Mouse (Mus musculus): ENCODE measurements around the gene Samd8. TPM values are rescaled to one million over a fixed set of nuclear protein-coding genes. Genes with fewer than 3 reads are reported as not detected.

Samd8 gene
- polyA plus RNA-seq, 1 experiment from 2014 or later = 8.2 TPM

DNA sequence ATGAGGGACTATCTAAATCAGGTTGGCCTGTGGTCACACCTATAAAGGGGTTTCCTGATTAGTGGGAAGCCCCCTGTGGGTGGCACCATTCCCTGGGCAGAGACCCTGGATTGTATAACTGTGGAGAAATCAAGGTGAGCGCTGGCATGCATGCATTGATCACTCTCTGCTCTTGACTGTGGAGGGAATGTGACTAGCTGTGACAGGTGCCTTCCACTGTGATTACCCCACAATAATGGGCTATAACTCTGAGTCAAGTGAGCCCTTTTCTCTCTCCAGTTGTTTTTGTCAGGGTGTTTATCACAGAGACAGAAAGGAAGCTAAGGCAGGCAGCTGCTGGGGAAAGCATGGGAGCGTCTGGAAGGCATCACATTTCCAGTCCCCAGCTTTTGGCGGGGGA is 65.9 kb downstream of the Samd8 start:
- no peak overlapping the region for H3K4me3 ChIP-seq
- no peak overlapping the region for H3K9ac ChIP-seq
- no peak overlapping the region for H3K4me2 ChIP-seq
- H3K27ac ChIP-seq (replicated peaks) = peak overlapping the region; percentile 32; the same call in 1 of the 2 replicates
- H3K9me3 ChIP-seq = no peaks in the 10 kb centered on the region
- 59% methylated on average over 3 of the region's 3 CpGs for WGBS
- no peak for ATAC-seq (ENCODE audit: extremely low read depth, insufficient number of reproducible peaks, low FRiP score, low TSS enrichment)
- H3K36me3 ChIP-seq = no peaks in the 10 kb centered on the region
- H3K4me1 ChIP-seq = peaks cover 35% of the 10 kb centered on the region
- no peaks in the 10 kb centered on the region for H3K27me3 ChIP-seq (replicated peaks)

DNA sequence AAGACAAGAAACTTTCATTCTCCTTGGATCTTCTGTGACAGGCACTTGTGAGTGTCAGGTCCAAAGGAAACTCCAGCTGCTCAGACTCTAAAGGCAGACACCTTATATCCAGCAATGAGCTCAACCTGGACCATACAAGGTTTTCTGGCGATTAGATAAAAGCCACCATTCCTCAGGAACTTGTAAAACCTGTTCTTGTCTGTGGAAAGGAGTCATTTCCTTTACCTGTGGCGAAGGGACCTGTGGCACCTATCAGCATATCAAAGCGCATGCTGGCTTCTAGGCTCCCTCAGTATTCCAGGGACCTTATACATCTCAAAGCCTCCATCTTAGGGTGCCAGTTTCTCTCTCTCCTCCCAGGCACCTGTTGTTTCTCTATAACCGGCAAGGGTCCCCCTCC is 67.1 kb downstream of the Samd8 start:
- ATAC-seq (ENCODE audit: extremely low read depth, insufficient number of reproducible peaks, low FRiP score, low TSS enrichment) = no peak
- Histone ChIP-seq H3K4me1 (peaks cover 30% of the 10 kb centered on the region), H3K4me3 (no peak overlapping the region), H3K4me2 (no peak overlapping the region), H3K9ac (no peak overlapping the region), H3K9me3 (no peaks in the 10 kb centered on the region), H3K36me3 (no peaks in the 10 kb centered on the region), H3K27me3 (replicated peaks) (no peaks in the 10 kb centered on the region), H3K27ac (replicated peaks) (no peak overlapping the region)
- WGBS = 54% methylated on average over 4 of the region's 4 CpGs

DNA sequence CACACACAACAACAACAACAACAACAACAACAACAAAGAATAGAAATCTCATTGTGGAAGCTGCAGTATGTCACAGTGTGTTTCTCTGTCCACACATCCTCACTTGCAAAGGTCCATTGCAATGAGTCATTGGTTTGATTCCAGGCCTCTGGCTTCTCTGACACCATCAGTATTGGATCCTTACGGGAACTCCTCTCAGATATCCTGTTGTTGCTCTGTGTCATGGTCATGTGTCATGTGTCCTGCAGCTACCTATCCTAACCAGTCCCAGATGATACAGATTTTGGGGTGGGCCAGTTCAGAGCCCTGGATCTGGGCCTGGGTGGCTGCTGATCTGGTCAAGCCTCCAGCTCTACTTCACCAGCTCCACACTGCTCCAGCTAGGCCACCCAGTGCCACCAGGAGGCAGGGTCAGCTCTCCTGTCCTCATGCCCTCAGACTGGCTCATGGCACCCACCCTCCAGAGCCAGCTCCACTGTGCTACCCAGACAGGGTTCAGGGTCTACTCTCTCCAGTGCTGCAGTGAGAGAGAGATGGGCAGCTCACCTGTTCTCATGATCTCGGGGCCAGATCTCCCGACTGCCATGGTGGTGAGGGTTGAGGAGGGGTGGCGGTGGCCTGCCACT is 70.7 kb downstream of the Samd8 start:
- Histone ChIP-seq H3K4me3 (no peak overlapping the region), H3K4me1 (peaks cover 50% of the 10 kb centered on the region), H3K36me3 (no peaks in the 10 kb centered on the region), H3K9me3 (no peaks in the 10 kb centered on the region), H3K27ac (replicated peaks) (0 out of 2 replicates have a peak overlapping the region, but pooled peaks have one; percentile 95), H3K4me2 (no peak overlapping the region), H3K9ac (no peak overlapping the region), H3K27me3 (replicated peaks) (no peaks in the 10 kb centered on the region)
- 84% methylated on average over 4 of the region's 4 CpGs for WGBS
- ATAC-seq (ENCODE audit: extremely low read depth, insufficient number of reproducible peaks, low FRiP score, low TSS enrichment) = no peak

DNA sequence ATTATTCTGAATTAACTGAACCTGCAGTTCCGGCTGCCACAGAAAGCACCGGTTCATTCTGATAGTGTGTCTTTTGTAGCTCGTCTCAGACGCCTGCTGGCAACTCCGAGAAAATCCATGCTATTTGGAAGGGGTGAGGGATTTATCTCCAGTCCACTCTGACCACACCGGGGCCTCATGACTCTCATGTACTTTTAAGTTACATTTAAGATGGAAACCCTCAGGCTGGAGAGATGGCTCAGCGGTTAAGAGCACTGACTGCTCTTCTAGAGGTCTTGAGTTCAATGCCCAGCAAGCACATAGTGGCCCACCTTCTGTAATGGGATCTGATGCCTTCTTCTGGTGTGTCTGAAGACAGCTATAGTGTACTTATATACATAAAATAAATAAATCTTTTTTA is 72.0 kb downstream of the Samd8 start:
- no peaks in the 10 kb centered on the region for H3K9me3 ChIP-seq
- no peaks in the 10 kb centered on the region for H3K36me3 ChIP-seq
- WGBS = 35% methylated on average over 7 of the region's 7 CpGs
- H3K4me2 ChIP-seq = peak overlapping the region; percentile 41; the same call in 1 of the 2 replicates
- ATAC-seq (ENCODE audit: extremely low read depth, insufficient number of reproducible peaks, low FRiP score, low TSS enrichment) = no peak
- peak overlapping the region; percentile 95 for H3K27ac ChIP-seq (replicated peaks)
- H3K4me1 ChIP-seq = peaks cover 52% of the 10 kb centered on the region
- H3K9ac ChIP-seq = peak overlapping the region; percentile 21; the same call in 1 of the 2 replicates
- H3K4me3 ChIP-seq = no peak overlapping the region
- H3K27me3 ChIP-seq (replicated peaks) = no peaks in the 10 kb centered on the region

DNA sequence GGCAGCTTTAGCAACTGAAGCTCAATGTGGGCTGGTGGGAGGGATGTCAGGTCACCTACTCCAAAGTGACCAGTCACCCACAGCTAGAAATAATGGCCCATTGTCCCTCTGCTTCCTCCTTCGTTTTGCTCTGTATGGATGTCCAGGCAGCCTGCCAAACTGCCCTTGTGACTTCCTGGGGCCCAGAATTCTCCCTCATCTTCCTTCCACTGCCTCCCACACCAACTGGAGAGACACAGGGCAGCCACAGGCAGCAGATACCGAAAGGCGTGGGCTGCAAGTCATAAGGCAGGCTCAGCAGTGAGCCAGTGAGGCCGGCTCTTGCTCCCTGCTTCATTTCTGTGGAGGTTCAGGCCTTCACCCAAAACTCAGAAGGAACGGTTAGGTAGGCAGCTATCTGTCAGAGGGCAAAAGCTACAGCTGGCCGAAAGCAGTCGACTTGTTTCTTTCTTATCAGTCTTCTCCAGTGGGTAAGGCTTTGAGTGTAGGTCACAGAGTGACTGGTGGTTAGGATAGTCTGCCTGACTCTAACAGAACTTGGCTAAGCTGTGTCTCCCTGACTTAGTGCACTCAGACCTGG is 72.6 kb downstream of the Samd8 start:
- Histone ChIP-seq H3K9me3 (no peaks in the 10 kb centered on the region), H3K4me2 (peak overlapping the region; percentile 41), H3K27me3 (replicated peaks) (no peaks in the 10 kb centered on the region), H3K4me1 (peaks cover 52% of the 10 kb centered on the region), H3K4me3 (no peak overlapping the region), H3K9ac (peak overlapping the region; percentile 52; the same call in 1 of the 2 replicates), H3K27ac (replicated peaks) (peak overlapping the region; percentile 95), H3K36me3 (no peaks in the 10 kb centered on the region)
- peak; percentile 29; the same call in 1 of the 2 replicates for ATAC-seq (ENCODE audit: extremely low read depth, insufficient number of reproducible peaks, low FRiP score, low TSS enrichment)
- WGBS = 3% methylated on average over 7 of the region's 7 CpGs

DNA sequence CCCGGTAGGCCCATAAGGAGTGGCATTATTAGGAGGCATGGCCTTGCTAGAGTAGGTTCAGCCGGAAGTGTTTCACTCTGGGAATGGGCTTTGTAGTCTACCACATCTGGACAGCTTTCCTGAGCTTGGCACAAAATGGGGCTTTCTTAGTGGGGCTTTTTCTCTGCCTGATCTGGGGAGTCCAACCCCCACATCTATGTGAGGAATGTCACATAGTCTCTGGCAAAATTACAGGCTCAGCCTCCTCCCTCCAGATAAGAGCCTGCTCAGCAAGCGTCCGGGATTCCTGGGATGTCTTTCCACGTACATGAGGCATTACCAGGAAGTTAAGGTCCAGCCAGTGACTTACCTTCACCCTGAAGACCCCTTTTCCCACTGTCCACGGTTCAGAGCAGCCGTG is 73.6 kb downstream of the Samd8 start:
- peak overlapping the region; percentile 95 for H3K27ac ChIP-seq (replicated peaks)
- no peak overlapping the region for H3K4me3 ChIP-seq
- peaks cover 52% of the 10 kb centered on the region for H3K4me1 ChIP-seq
- ATAC-seq (ENCODE audit: extremely low read depth, insufficient number of reproducible peaks, low FRiP score, low TSS enrichment) = no peak
- H3K27me3 ChIP-seq (replicated peaks) = no peaks in the 10 kb centered on the region
- no peaks in the 10 kb centered on the region for H3K9me3 ChIP-seq
- 26% methylated on average over 7 of the region's 7 CpGs for WGBS
- H3K9ac ChIP-seq = peak overlapping the region; percentile 53
- peak overlapping the region; percentile 41; the same call in 1 of the 2 replicates for H3K4me2 ChIP-seq
- no peaks in the 10 kb centered on the region for H3K36me3 ChIP-seq

DNA sequence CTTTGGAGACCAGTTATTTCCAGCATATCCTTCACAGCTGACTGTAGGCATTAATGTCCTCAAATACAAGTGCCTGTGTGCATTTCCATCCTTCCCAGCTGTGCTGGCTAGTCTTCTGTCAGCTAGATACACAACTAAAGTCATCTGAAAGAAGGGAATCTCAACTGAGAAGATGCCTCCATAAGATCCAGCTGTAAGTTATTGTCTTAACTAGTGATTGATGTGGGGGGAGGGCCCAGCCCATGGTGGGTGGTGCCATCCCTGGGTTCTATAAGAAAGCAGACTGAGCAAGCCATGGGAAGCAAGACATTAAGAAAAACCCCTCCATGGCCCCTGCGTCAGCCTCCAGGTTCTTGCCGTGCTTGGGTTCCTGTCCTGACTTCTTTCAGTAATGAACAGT is 74.6 kb downstream of the Samd8 start, which contains the start of gene Vdac2:
Gene Vdac2 (plus strand): TSS at position 301 of the 400 bp plus-strand sequence.
- peak within 1 kb of the TSS; percentile 53 for H3K9ac ChIP-seq
- H3K9me3 ChIP-seq = no peaks in the 10 kb centered on the region
- ATAC-seq (ENCODE audit: extremely low read depth, insufficient number of reproducible peaks, low FRiP score, low TSS enrichment) = no peak
- WGBS = 76% methylated on average over 2 of the region's 2 CpGs
- H3K36me3 ChIP-seq = no peaks in the 10 kb centered on the region
- H3K4me3 ChIP-seq = no peak within 1 kb of the TSS
- H3K27me3 ChIP-seq (replicated peaks) = no peaks in the 10 kb centered on the region
- H3K4me1 ChIP-seq = peaks cover 58% of the 10 kb centered on the region
- peak within 1 kb of the TSS; percentile 95 for H3K27ac ChIP-seq (replicated peaks)
- H3K4me2 ChIP-seq = peak within 1 kb of the TSS; percentile 41; the same call in 1 of the 2 replicates

DNA sequence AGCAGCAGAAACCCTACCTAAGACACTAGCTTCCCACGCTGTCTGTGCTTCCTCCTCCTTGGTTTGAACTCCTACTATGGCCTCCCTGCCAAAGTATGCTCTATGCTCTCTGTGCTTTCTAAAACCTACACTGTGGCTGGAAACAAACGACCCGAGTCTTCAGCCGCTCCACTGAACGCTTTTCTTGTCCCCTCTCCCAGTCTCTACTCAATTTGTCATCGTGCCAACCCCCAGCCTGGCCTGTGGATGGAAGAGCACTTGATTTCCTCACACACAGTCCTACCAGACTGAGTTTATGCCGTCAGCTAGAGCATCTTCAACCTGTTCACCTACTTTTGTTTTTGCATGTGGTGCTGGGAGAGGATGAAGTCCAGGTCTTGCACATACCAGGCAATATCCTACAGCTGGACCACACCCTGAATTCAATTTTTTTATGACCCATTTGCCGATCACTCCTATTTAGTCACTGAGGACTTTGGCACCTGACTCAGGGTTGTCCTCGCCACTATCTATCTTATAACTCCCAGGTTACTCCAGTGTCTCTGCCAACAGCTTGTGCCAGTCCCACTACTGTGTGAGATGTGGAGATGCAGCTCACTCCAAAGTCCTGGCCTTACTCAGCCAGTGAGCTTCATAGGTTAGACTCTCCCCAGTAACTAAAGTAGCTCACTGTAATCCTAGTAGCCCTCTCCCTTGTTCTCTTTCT is 75.6 kb downstream of the Samd8 start:
- Histone ChIP-seq H3K4me1 (peaks cover 66% of the 10 kb centered on the region), H3K9ac (no peak overlapping the region), H3K27ac (replicated peaks) (peak overlapping the region; percentile 60; the same call in 1 of the 2 replicates), H3K4me3 (no peak overlapping the region), H3K27me3 (replicated peaks) (no peaks in the 10 kb centered on the region), H3K36me3 (no peaks in the 10 kb centered on the region), H3K9me3 (no peaks in the 10 kb centered on the region), H3K4me2 (no peak overlapping the region)
- ATAC-seq (ENCODE audit: extremely low read depth, insufficient number of reproducible peaks, low FRiP score, low TSS enrichment) = no peak
- 72% methylated on average over 9 of the region's 9 CpGs for WGBS

DNA sequence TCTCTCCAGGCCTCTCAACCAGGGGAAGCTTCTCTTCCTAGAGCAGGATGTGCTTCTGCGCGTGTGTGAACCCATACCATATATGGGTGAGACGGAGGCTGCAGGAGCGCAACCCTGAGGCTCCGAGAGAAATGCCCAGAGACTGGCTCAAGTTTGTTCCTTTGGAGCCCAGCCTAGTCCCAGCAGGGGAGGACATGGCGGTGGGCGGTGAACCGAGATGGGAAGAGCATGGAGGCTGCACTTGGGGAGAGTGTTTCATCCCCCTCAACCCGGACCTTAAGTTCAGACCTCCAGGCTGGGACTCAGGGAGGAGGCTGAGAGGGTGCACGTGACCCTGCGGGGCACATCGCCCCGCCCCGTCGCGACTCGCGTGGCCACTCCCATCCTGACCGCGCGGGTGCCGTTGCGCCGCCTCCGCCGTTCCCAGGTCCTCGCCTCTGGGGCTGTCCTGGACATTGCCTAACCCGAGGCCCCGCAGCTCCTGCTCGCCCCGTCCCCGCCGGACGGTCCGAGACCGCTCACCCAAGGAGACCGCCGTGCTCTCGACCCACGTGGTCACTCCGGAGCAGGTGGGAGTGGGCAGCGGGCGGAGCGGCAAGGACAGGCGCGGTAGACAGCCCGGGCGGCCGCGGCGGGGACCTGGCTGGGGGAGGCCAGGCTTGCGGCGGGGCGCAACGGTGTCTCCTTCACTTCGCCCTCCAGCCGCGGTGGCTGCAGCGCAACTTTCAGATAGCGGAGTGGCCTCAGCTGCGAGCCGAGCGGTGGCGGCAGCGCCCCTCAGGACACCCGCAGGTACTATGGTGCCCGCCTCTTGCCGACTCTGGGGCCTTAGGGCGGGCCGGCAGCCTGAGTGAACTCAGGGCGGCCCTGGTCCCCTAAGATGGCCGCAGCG is 80.8 kb downstream of the Samd8 start:
- under 1% methylated on average over 72 of the region's 73 CpGs for WGBS
- peak overlapping the region; percentile 83 for H3K4me2 ChIP-seq
- peak overlapping the region; percentile 99 for H3K27ac ChIP-seq (replicated peaks)
- peaks cover 58% of the 10 kb centered on the region for H3K4me1 ChIP-seq
- peaks cover 35% of the 10 kb centered on the region for H3K36me3 ChIP-seq
- H3K9ac ChIP-seq = peak overlapping the region; percentile 99
- no peaks in the 10 kb centered on the region for H3K9me3 ChIP-seq
- no peaks in the 10 kb centered on the region for H3K27me3 ChIP-seq (replicated peaks)
- peak; percentile 97 for ATAC-seq (ENCODE audit: extremely low read depth, insufficient number of reproducible peaks, low FRiP score, low TSS enrichment)
- H3K4me3 ChIP-seq = peak overlapping the region; percentile 91

DNA sequence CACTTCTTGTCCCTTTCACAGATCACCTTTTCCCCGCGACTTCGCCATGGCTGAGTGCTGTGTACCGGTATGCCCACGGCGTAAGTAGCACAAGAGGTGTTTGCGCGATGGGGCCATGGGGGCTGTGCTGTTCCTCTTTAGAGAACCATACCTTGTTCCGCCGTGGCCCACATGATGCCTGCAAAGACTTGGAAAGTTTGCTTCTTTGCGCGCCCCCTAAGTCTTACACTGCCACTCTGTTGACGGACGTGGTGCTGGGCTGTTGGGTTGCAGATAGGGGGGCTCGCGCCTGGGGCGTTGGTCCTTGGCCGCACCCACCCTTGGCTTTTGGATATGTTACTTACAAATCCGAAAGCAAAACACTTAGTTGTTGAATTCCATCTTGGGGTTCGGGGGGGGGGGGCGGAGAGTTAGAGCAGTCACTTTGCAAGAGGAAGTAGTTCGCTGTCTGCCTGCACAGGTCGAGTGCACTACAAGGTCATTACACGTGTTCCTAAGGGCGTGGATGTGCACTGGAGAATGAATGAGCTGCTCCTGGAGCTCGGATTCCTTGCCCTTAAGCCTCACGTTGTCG is 81.6 kb downstream of the Samd8 start:
- H3K36me3 ChIP-seq = peaks cover 43% of the 10 kb centered on the region
- under 1% methylated on average over 28 of the region's 28 CpGs for WGBS
- no peak for ATAC-seq (ENCODE audit: extremely low read depth, insufficient number of reproducible peaks, low FRiP score, low TSS enrichment)
- H3K4me1 ChIP-seq = peaks cover 53% of the 10 kb centered on the region
- H3K4me2 ChIP-seq = peak overlapping the region; percentile 83
- H3K27ac ChIP-seq (replicated peaks) = peak overlapping the region; percentile 99
- no peaks in the 10 kb centered on the region for H3K27me3 ChIP-seq (replicated peaks)
- H3K4me3 ChIP-seq = peak overlapping the region; percentile 91
- no peaks in the 10 kb centered on the region for H3K9me3 ChIP-seq
- peak overlapping the region; percentile 99 for H3K9ac ChIP-seq

All from heart, embryonic 13.5 days (tissue).